Mouse (Mus musculus) brain, embryonic 18.5 days (tissue): Measurements from ENCODE around the gene Ifnk.

Experiments used
- DNase-seq: peaks from one replicate; pipeline ENCODE4 v3.0.0-alpha.2; 2012; ENCODE audit warnings: low read depth, low spot score

The Ifnk gene

DNA sequence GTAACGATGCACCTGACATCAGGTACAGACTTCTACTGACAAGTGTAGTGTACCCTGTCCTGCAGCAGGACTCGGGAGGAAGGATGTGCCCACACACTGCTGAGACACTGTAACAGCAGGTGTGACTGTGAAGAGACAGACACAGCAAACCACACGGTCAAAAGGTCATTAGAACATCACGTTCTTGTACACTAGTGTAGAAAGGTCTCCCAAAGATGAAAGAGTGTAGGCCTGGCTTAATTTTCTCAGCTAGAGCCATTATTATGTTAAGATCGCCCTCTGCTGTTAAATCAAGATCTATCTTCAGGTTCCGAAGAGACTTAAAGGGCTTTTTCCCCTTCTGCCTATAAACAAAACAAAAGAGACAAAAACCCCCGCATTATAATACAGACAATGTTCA lies 40.9 kb downstream of the Ifnk start:
- DNase-seq = no peak

DNA sequence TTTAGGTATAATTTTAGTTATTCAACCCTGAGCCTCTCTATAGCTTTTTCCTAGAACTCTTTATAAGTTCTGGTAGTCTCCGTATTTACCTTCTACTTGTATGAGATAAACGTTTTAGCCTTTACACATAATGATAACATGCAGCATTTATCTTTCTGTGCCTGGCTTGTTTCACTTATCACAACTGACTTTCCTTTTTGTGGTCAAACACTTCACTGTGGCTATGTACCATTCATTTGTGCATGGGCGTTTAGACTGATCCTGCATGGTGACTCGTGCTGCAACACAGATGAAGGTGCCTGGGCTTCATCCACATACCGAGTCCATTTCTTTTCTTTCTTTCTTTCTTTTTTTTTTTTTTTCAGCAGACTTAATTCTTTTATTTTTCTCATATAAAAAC lies 49.8 kb downstream of the Ifnk start:
- no peak for DNase-seq
